Mouse (Mus musculus) left cerebral cortex, postnatal 10 days (tissue): ENCODE data around the gene Kcnab2. TPM values are rescaled to one million over a fixed set of nuclear protein-coding genes. Genes with fewer than 3 reads are reported as not detected.

Experiments
- DNase-seq, 2 experiments: peaks; one replicate each; pipeline ENCODE4 v3.0.0; 2021 to 2022; ENCODE audit warnings: low spot score in 2 of 2, mixed read lengths in 1 of 2; ENCODE audit errors: extremely low spot score in 1 of 2
- intact Hi-C: fragments of 180-260 bp; cut with DNase I; formaldehyde crosslinking; loops from one replicate; pipeline ENCODE4 v1.15.1; 2025
- total RNA-seq, 2 experiments: library from RNA; stranded (reverse); gene quantifications; 2 replicates each; pipeline ENCODE4 v1.2.3; 2021

Kcnab2 gene
- total RNA-seq, 2 experiments from 2014 or later: 123 to 134 TPM

DNA sequence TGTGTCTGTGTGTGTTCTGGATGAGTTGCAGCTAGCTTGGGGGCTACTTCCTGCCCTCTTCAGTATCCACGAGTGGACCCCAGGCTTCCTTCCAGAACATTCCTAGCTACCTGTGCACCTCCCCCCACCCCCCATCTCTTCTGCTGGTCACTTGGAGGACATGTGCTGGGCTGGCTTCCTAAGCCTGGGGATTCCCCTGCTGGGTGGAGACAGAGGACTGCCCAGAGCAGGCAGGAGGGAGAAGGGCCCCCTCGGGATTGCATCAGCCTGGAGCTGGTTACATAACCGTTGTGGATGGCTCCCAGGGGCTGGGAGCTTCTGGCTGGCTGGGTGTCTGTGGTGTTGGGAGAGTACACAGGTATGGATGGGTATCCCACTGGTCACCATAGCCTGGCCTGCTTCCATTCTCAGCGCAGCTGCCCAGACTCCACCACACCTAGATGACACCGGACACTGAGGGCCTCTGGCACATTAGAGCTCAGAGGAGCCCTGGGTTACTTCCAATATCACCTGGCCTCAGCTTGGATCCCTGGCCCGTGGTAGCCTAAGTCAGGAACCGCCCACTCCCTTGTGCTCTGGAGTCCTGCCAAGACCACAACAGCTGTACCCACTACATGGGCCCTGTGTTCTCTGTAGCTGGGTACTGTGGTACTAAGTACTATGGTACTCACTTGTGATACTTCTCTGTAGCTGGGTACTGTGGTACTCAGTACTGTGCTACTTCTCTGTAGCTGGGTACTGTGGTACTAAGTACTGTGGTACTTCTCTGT lies 132.4 kb downstream of the Kcnab2 start:
- intact Hi-C loops: loop anchor here (10.0 kb wide), 1 partner anchor 149 kb away; no protein-coding TSS in a partner anchor
- peak in 1 of 2 experiments; percentile 59 for DNase-seq

- intact Hi-C loops: loop anchor here (10.0 kb wide), 1 partner anchor 150 kb away; no protein-coding TSS in a partner anchor
- DNase-seq: no peak
These were observed 133.0 kb downstream of the Kcnab2 start for GRCm38 (mm10) chr4:152344651-152345050.

DNA sequence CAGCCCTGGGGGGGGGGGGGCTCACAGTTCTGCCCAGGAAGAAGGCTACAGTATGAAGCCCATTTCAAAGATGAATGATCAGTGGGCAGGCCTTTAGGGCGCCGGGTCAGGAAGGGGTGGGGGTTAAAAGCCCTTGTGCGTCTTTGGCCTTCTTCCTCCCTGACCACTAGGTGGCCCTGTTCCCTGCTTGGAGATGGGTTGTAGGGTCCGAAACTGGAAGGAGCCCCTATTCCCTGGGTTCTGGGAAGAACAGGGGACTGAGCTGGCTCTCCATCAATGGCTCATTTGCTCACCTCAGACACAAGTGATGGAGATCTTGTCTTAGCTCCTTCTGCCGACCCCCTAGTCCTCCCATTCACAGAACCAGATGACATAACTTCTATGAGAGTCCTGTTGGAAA lies 134.4 kb downstream of the Kcnab2 start:
- intact Hi-C loops: loop anchor here (10.0 kb wide), 1 partner anchor 152 kb away; no protein-coding TSS in a partner anchor
- no peak for DNase-seq

Other genes starting within 250 kb of the Kcnab2 start
- 10 to 100 TPM; 32.9 to 35.7 TPM for gene Gpr153, start 203.6 kb downstream of the Kcnab2 start, total RNA-seq
- not detected for gene Hes3, start 186.2 kb downstream of the Kcnab2 start, total RNA-seq
- 10 to 100 TPM; 31.7 to 32.3 TPM for gene Icmt, start 180.6 kb downstream of the Kcnab2 start, total RNA-seq
- gene Rnf207, start 158.9 kb downstream of the Kcnab2 start, total RNA-seq: 1 to 10 TPM; 1.1 to 4.5 TPM
- 100 to 1,000 TPM; 224 to 239 TPM for gene Rpl22, start 152.1 kb downstream of the Kcnab2 start, total RNA-seq
- 100 to 1,000 TPM; 176 to 179 TPM for gene Chd5, start 139.2 kb downstream of the Kcnab2 start, total RNA-seq
- 10 to 100 TPM; 14.6 to 15.1 TPM for gene Nphp4, start 1.2 kb downstream of the Kcnab2 start, total RNA-seq